Mouse (Mus musculus) layer of hippocampus, adult 9-11 months (tissue): ENCODE data around the gene Dab1.

Source experiments
- DNase-seq: peaks from one replicate; pipeline ENCODE4 v3.0.0; 2022

Gene Dab1

DNA sequence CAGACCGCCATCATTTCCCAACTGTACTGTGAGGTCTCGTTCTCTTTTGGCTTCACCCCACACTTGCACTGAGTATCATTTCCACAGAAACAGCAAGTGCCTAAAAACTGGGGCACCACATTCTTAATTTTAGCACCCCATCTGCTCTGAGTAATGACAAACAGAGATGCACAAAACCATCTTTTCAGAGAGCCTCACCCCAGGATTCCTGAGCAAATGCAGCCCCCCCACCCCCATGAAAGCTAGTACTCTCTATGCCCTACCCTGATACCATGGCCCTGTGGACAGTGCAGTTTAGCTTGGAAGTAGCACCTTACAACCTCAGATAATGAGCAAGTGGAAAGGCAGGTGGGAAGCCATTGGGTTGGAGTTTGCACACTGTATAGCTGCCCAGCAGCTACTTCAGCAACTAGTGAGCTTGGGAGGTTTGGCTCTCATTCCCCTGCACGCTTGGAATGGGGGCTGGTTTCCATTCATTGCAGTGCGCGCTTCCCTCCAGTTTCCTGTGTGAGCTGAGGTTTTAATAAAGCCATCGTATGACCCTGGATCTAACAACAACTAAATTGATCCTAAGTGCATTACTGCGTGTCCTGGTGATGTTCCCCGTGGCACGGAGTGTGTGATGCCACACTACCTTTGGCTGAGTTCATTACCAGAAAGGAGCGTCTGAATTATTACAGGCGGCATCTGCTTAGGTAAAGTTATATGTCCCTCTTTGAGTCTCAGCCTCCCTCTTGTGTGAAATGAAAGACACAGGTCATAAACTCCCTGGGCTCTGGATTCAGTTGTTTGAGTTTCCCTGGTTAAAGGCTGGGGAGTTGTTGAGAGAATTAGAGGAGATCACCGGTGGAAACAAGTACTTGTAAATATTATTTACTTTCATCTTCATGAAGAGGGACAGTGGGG lies 842.2 kb downstream of the Dab1 start:
- peak; percentile 60 for DNase-seq

DNA sequence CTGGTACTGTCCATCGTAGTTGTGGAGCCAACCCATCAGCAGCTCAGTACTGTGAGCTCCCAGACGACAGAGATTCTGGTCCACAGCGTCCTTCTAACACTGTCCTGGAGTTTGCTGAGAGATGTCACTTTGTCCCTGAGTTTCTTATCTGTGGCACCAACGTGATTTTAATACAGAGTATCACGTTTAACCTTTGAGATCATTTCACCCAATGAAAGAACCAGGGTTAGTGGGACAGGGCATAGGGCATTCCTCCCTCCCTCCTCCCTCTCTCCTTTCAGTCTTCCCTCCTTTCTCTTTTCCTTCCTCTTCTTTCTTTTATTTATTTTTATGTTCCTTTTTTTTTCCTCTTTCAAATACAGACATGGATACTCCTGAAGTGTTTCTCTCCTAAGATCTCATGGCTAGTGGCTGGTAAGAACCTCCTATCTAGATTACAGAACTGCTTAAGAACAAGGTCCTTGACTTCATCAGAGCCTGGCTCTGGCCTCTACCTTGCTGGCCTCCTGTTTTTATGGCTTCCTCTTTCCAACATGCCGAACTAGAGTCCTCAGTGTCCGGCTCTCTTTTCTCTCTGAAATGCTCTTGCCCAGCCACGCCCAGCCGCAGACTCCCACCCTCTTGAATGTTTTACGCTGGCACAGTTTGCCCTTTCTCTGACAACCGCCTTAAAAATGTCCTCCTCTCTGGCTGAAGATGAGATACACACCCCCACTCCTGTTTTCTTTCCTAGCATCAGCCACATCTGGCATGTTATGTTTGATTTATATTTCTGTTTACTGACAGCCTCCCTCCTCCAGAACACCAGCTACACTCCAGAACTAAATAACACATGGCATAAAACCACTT lies 844.0 kb downstream of the Dab1 start:
- DNase-seq, result no peak

DNA sequence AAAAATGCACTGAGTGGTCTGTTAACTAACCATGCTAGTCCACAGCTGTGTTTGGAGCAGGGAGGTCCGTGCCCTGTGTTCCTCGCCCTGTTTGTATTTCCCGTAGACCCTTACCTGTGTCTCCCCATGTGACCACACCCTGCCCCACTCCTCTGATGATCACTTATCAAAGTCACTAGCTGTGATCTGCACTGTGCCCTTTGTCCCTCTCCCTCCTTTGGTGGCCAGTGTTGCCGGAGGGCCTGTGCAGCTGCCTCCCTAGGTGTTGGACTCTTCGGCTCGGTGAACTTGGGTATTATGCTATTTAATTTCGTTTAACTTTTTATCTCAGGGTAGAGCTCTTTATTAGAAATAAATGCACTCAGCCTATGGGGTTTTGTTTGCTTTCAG lies 844.6 kb downstream of the Dab1 start:
- no peak for DNase-seq

DNA sequence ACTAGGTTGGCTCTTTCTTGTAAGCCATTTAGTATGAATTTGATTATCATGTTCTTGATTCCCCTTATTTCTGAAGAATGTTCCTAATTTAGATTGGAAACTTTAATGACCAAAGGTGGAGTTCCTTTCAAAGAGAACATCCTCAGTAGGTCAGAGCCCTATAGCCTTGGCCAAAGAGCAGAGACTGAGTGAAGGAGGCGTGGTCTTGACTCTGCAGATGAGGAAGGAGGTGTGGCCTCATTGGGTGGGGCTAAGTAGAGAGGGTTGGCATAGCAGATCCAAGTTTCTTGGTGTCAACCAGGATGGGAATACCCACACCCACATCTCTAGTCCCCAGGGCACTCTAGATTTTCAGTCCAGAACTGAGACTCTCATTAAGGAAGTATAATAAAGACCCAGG lies 846.4 kb downstream of the Dab1 start:
- no peak for DNase-seq

DNA sequence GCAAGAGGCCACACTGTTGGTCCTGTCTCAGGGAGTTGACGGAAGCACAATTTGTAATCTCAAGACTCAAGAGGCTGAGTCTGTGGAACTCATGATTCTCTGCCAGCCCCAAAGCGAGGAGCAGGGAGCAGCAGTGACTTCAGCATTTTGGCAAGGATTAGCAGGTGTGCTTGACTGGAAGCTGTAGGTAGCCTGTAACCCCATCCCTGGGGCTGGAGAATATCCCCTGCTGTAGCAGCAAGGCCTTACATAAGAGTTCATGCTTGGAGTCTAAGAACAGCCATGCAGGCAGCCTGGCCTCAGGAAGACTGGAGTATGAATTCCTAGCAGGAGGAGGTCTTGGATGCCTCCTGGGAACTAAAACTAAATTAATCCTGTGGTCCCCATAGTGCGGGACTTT lies 849.5 kb downstream of the Dab1 start:
- DNase-seq, result no peak

DNA sequence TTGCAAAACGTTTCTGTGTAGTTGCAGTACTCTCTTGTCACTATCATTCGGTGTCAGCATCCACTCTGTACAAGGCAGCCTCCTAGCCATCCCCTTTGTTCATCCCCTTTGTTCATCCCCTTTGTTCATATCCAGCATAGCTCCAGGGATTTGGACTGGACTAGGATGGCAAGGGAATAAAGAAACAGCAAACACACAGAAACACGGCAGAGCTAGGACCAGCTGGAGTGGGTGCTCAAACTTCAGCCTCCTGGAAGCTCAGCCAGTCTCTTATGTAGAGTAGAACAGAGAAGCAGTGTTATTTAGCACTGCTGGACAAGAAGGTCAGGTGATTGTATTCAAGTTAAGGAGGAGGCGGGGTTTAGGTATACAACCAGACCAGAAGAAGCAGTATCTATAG lies 853.8 kb downstream of the Dab1 start:
- no peak for DNase-seq

DNA sequence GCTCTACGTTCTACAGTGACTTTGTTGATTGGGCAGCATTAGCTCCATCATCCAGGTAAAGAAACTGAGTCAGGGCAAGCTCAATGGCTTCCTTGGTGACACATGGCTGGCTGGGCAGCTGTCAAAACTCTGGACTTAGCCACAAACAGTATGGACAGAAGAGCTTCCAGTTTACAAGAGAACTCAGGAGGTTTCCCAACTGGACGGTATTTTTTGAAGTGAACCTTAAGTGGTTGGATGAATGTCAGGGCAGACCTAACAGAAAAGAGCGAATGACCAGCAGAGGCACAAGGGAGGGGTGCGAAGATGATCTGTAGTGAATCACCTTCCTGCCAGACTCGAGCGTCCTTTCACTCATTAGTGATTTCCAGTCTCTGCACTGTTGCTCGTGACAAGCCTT lies 857.7 kb downstream of the Dab1 start:
- DNase-seq, result no peak

DNA sequence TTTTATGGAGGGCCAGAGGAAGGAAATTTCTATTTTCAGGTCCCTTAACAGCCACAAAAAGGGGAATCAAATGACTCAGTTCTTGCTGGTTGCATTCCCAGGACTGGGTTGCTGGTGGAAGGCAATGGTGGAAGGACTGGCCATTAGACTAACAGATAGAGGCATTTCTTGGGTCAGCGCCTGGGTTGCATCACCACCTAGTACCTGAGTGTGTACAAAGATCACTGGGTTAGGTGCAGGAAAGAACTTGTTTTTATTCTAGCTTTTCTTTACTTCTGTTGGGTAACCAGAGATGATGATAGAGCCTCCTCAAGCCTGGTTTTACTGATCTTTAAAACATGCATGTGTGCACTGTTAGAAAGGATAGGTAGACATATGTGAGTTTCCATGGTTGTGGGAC lies 864.8 kb downstream of the Dab1 start:
- DNase-seq, result no peak

DNA sequence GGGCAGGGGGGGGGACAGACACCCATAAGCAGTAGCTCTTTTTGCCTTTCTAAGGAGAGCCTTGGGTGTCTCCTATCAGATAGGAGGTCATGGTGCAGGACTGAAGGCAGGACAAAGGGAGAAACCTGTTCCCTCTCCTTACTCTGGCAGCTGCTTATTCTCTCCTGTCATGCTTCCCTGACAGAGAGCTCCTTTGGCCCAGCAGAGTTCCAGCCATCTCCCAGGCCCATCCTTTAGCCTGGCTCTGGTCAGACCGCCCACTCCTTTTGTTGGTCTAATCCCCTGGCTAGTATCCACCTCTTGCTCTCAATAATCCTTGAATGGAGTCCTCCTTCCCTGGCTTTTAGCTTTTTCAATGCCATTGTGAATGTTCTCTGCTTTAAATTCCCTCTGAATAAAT lies 878.1 kb downstream of the Dab1 start:
- no peak for DNase-seq

DNA sequence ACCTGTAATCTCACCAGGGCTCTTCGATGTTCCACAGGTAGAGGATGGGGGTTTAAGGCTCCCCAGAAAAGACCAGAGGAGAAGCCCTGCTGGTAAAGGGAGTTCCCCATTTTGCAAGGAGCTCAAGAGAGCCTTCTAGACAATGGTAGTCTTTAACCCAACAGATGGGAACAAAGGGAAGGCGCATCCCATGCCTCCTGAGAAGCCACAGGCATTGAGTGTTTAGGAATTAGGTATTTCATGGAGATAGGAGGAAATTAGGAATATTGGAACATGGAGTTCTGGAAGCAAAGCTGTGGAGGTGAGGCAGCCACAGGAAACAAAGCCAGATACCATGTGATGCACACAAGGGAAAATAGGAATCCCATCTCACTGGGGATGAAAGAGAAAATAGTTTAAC lies 881.0 kb downstream of the Dab1 start:
- no peak for DNase-seq

DNA sequence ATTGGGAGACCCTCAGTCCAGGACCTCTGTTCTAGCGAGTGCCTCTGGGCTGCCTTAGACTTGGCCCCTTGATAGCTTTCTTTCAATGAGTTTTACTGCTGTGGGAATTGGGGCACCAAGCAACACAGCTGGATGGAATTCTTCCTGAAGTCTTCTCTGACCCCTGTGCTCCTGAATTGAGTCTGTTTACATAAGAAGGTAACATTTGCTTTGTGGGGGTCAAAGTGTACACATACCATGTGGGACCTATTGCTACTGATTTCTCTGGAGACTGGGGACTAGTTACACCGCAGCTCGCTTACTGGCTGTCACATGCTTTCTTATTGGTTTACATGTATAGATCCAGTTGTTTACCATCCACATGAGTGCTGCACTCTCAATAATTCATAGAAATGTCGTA lies 881.5 kb downstream of the Dab1 start:
- DNase-seq, result no peak

DNA sequence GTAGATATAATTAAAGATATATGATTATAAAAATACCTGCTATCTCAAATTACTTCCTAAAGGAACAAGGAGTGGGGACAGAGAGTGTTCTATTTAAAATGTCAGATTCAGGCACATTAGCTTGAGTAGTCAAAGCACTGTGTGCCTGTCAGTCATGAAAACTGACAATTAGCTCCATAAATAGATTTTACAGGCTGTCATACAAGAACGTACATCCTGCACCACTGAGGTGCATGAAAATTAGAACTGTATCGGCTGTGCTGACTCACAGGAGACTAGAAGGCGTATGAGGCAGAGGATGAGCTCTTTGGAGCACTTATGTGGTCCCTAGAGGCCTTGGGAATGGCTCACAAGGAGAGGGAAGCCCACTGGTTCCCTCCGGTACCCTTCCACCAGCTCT lies 882.1 kb downstream of the Dab1 start:
- peak; percentile 56 for DNase-seq

DNA sequence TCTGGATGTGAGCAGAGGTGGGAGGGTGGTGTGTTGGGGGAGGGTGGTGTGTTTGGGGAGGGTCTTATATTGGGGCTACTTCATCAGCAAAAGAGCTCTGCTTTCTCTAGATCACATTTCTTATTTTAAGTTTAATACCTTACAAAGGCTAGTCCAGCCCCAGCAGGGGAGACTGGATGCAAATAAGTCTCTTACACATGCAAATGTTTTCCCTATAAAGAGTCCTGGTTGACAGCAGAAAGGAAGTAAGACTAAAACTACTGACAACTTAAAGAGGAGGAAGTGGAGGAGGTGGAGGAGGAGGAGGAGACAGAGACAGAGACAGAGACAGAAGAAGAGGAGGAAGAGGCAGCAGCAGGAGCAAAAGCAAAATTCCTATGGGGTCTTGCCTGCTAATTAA lies 885.8 kb downstream of the Dab1 start:
- no peak for DNase-seq

DNA sequence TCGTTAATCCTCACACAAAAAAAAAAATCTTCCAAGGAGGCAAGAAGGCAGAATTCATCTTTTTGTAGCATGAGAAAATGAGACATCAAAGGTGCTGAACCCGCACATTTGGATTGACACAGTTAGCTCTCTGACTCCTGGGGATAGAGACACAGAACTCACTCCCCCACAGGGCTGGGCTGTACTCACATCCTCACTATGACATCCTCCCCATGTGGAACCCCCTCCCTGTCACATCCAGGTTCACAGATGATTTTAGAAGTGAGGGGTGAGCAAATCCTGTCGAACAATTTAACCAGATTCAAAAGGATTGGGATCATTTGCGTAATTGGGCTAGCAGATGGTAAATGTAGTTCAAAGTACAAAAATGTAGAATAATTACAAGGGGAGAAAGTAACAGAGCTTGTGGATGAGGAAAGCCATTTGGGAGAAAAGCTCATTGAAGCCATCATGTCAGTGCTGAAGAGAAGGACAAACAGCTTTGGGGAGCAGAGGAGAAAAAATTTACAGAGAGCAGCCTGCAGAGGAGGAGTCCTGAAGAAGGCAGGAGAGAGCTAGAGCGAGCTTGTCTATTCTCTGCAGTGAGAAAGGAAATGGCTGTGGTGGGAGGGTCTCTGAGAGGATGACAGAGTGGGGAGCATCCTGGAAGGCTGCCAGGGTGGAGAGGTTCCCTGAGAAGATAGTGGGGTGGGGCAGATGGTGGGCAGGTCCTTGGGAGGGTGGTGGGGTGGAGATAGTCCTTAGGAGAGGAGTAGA lies 890.2 kb downstream of the Dab1 start:
- peak; percentile 41 for DNase-seq

DNA sequence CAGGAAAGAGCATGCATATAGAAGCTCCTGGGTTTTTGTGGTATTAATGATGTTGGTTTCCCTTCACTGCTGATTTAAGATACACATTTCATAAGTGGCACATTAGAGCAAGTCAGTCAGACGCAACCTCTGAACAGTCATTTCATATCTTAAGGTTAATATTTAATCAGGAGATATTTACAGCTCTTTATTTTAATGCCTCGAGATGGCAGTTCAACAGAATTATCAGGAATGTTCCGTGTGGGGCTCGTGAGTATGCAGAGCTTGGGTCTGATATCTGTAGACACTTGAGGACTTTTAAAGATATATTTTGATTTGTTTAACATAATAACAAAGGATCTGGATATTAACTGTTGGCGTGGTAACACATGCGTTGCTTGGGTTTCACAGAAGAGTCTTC lies 892.7 kb downstream of the Dab1 start:
- DNase-seq, result no peak

DNA sequence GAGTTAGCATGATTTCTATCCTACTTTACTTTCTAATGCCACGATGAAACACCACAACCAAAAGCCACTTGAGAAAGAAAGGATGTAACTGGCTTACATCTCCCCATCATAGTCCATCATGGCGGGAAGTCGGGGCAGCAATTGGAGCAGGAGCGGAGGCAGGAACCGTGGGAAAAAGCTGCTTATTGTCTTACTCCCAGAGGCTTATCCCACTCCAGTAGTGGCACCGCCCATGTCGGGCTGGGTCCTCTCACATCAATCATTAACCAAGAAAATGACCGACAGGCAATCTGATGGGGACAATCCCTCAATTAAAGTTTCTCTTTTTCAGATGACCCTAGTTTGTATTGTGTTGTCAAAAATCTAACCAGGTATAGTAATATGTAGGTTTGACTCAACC lies 893.4 kb downstream of the Dab1 start:
- no peak for DNase-seq

DNA sequence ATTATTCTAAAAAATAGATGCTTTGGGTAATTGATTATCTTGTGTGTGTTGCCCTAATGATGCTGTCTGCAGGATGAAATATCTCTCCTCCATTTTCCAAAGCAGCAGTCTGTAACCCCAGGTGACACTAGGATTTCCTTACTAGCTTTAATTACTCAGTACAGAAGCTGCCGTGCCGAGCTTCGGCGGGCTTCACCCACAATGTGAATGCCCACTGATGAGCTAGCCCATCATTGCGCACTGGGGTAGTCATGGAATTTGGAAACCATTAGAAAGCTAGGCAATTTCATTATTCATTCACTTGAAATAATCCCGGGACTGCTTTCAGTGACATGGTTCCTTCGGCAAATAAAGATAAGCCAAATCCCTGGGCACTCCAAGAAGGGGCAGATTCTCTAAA lies 894.5 kb downstream of the Dab1 start:
- no peak for DNase-seq

DNA sequence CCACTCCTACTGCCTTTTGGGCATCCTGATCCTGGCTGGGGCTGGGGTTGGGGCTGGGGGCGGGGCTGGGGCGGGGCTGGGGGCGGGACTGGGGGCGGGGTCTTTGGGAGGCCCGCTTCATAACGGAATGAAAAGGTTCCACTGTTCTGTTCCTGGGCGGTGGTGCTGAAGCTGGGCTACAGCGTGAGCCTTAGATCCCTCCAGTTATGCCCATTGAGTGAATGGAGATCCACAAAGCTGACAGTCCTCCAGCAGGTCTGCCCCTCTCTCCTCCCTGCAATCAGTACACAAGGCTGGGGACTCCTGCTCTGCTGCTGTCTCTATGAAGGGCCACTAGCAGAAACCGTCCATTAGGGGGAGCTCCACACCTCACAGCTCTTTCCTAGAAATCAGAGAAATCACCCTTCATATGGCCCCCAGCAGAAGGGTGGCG lies 895.4 kb downstream of the Dab1 start:
- DNase-seq, result peak; percentile 57

DNA sequence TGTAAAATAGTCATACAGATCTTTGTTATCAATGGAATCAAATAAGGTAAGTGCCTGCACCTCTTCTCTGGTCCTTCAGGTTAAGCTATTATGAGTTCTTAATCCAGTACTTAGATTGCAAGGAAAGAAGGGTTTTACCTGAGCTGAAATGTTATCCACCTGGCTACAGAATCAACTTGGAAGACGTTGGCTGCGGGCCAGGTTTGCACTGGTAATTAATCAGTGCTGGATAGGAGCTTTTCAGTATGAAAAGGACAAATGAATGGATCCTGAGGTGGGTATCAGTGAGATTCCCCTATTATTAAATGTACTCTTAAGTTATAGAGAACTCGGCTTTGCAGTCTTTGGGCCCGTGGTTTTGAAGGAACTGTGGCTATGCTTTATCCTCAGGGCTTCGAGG lies 896.5 kb downstream of the Dab1 start:
- no peak for DNase-seq

DNA sequence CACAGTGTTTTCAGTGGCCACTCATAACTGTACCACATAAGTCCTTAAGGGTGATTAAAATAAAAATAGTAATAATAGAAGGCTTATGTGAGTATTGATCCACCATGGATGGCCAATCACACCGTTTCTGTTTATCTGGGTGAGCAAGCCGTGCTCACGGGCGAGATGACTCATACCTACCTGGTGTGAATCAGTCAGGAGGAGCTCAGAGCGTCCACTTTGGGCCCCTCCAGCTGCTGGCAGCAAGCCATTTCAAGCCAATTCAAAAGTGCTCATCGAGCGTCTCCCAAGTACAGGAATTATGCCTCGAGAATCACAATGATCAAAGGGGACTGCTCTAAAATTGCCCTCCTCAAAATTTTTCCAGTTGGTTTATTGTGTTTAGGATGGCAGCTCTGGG lies 903.2 kb downstream of the Dab1 start:
- DNase-seq, result no peak

DNA sequence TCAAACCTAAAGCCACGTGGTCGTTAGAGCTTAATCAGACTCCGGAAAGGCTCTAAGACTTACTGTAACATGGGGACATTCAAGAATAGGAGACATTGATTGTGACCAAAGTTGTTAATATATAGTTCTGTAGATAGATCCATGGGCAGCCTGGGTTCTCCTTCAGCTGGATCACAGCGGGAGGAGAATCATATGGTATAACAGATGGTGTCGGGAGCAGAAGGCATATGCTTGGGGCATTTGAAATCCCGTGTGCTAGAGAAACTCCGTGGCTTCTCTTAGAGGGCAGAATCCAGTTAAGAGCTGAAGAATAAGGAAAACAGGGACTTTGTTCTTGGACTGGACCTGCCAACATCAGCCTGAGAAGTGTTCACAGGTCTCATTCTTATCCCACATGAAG lies 904.6 kb downstream of the Dab1 start:
- no peak for DNase-seq

DNA sequence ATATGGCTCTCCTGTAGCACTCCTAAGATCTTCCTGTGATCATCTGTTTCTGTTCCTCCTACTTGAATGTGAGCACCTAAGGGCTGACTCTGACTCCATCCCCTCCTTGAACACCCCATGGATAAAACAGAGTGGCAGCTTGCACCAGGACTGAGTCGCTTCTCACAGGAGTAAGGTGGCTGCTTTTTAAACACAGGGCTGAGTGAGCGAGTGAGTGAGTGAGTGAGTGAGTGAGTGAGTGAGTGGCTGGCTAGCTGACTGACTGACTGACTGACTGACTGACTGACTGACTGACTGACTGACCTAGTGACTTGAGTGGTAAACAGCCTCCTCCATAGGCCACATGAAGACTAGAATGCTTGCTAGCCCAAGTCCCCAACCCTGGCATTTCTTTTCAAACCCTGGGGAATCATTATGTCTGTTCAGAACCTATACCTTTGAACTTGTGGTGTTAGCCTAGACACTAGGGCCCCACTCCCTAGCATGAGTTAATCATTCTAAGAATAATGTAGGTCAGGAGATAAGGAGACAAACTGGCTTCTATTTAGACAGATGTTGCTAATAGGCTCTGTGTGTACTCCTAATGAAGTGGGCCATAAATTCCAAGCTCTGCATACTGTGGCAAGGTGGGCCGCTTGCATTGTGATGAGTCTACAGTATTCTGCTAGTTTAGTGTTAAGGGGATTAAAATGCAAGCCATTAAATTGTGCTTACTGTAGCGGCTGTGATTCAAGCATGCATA lies 910.9 kb downstream of the Dab1 start:
- no peak for DNase-seq

DNA sequence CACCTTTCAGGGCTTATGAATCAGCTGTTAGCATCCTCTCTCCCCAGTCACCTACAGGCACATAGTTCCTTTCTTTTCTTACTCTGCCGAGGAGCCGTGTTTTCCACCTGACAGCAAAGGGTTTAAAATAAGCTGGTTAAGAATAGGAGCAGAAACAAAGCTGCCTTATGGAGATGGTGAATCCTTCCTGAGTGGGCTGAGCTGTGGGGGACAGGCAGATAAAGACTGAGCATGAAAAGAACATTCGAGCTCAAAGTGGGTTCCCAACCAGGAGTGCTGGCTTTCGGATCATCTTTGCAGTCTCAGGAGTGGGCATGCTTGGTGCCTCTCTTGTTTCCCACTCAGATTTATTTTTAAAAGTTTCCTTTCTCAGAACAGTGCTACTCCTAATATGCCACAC lies 913.7 kb downstream of the Dab1 start:
- DNase-seq, result peak; percentile 42
